Mouse (Mus musculus) thymus, adult 2 months (tissue): ENCODE measurements at regions not wholly inside any gene's neighbourhood (a gene's known extent, or its start where the extent isn't known, plus 50 kb on each side); places are given as distances from the start of the nearest gene placed in this dataset.

Experiments used
- CTCF ChIP-seq: fragments of 200-500 bp; IDR thresholded peaks from 2 replicates; pipeline ENCODE4 v1.5.1; 2012; ENCODE audit warnings: mild to moderate bottlenecking, control low read depth, low read length, moderate library complexity, borderline replicate concordance; ENCODE audit not compliant: control insufficient read depth, poor library complexity, insufficient read depth; ENCODE audit errors: extremely low read depth
- POLR2A ChIP-seq: fragments of 200-500 bp; IDR thresholded peaks from 2 replicates; pipeline ENCODE4 v1.6.1; 2012; ENCODE audit warnings: mild to moderate bottlenecking, low read length, control low read depth, moderate library complexity; ENCODE audit not compliant: control insufficient read depth, poor library complexity, insufficient read depth; ENCODE audit errors: extremely low read depth

DNA sequence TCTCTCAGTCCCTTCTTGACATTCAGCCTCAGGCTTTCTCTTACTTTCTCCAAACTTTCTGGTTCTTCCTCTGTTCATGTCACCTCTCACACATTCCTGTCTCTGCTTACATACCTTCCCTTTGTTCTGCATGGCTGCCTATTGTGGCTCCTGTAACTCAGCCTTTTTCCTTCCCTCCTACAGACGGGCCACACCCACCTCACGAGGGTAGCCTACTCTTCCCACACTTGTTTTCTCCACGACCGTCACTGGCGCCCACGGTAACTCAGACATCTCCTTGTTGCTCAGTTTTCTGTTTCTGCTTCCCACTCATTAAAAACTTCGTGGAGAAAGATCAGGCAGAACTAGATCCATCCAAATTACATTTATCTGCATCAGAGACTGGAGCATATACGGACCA lies 166.9 kb upstream of the Spats2l start:
- TF ChIP-seq CTCF (no peak), POLR2A (no peak)
